Comparison of ENCODE assay signal across 17 mouse cellular contexts in genomic region chr17:15077536-15077935, GRCm38 (mm10). TPM values are rescaled to one million over a fixed set of nuclear protein-coding genes. Genes with fewer than 3 reads are reported as not detected.
DNase-seq lines count a peak whose midpoint lies in the region; ATAC-seq and TF ChIP-seq lines count a peak whose summit lies in the region.
"Had no signal": no experiment of that assay in that cellular context is flagged by ENCODE, and none has a peak within 500 bp of the region (broad histone marks: within the 10 kb centered on the region; RNA-seq: fewer than 3 reads in every experiment).

No protein-coding gene starts in this region.

- WGBS in liver, adult 2 months: 14% methylated on average over 2 of the region's 2 CpGs
- WGBS in stomach, embryonic 14.5 days: 39% methylated on average over 2 of the region's 2 CpGs

- H3K36me3 ChIP-seq in liver, adult 2 months (ENCODE audit: control insufficient read depth, insufficient read depth, low read length): no peaks in the 10 kb centered on the region
- H3K36me3 ChIP-seq in stomach, embryonic 14.5 days (ENCODE audit: control insufficient read depth, insufficient read depth, low read length): no peaks in the 10 kb centered on the region
- H3K36me3 ChIP-seq: midbrain, embryonic 12.5 days; neural tube, embryonic 13.5 days had no signal

- 0 out of 2 replicates have a peak, but pooled peaks have one; percentile 30 for ATAC-seq in stomach, embryonic 14.5 days (ENCODE audit: insufficient number of reproducible peaks, insufficient read depth, low FRiP score, low read depth)
- ATAC-seq: lung, postnatal 0 days had no signal

- peak; percentile 45 to 69 for DNase-seq in cerebellum, postnatal 14 days
- DNase-seq in cerebellum, adult 8-10 months: no peak
- DNase-seq in left cerebral cortex, postnatal 4 days: peak; percentile 64
- DNase-seq in left cerebral cortex, postnatal 10 days (ENCODE audit: extremely low spot score in 1 of 2, low spot score in 2 of 2): no peak
- peak; percentile 74 for DNase-seq in liver, adult 2 months (ENCODE audit: extremely low read depth, low read depth, low spot score)
- DNase-seq in gastrocnemius, adult 2 months: no peak
- DNase-seq in testis, postnatal 14 days (ENCODE audit: low spot score): no peak
- DNase-seq: B cell, adult 2 months; cerebellum, adult 11-12 months; heart, postnatal 14 days; thymus, adult 18-20 months had no signal

- no peaks in the 10 kb centered on the region for H3K27me3 ChIP-seq in liver, adult 2 months (ENCODE audit: control insufficient read depth, insufficient read depth, low read length)
- no peaks in the 10 kb centered on the region for H3K27me3 ChIP-seq in stomach, embryonic 14.5 days (ENCODE audit: control insufficient read depth, insufficient read depth, low read length)

- H3K4me3 ChIP-seq in liver, adult 2 months (ENCODE audit: insufficient read depth, low read depth, low read length): no peak overlapping the region
- no peak overlapping the region for H3K4me3 ChIP-seq in stomach, embryonic 14.5 days (ENCODE audit: low read depth, low read length)
- H3K4me3 ChIP-seq in gastrocnemius, adult 2 months: no peak overlapping the region
- H3K4me3 ChIP-seq: midbrain, embryonic 12.5 days; neural tube, embryonic 13.5 days had no signal

- H3K9me3 ChIP-seq in stomach, embryonic 14.5 days (ENCODE audit: control insufficient read depth, low read depth, low read length): no peaks in the 10 kb centered on the region
- H3K9me3 ChIP-seq: midbrain, embryonic 12.5 days; neural tube, embryonic 13.5 days had no signal

- H3K27ac ChIP-seq in liver, adult 2 months (replicated peaks; ENCODE audit: insufficient read depth, low read depth, low read length): no peak overlapping the region
- H3K27ac ChIP-seq in stomach, embryonic 14.5 days (ENCODE audit: low read length): no peak overlapping the region
- H3K27ac ChIP-seq in gastrocnemius, adult 2 months: no peak overlapping the region
- H3K27ac ChIP-seq: kidney, postnatal 0 days; midbrain, embryonic 12.5 days; neural tube, embryonic 13.5 days had no signal

- H3K4me1 ChIP-seq in liver, adult 2 months (ENCODE audit: control insufficient read depth, insufficient read depth, low read length): peaks cover 3% of the 10 kb centered on the region
- H3K4me1 ChIP-seq in stomach, embryonic 14.5 days (ENCODE audit: control insufficient read depth, insufficient read depth, low read length): no peaks in the 10 kb centered on the region
- H3K4me1 ChIP-seq: neural tube, embryonic 13.5 days had no signal

- intact Hi-C loops in left cerebral cortex, postnatal 4 days (cut with DNase I): no loop called here
- intact Hi-C loops in left cerebral cortex, postnatal 10 days (cut with DNase I): no loop called here
- intact Hi-C loops in gastrocnemius, adult 2 months (cut with DNase I): no loop called here

- H3K4me2 ChIP-seq in stomach, embryonic 14.5 days (replicated peaks; ENCODE audit: low read depth, low read length): no peak overlapping the region
- H3K4me2 ChIP-seq: midbrain, embryonic 12.5 days; neural tube, embryonic 13.5 days had no signal

- H3K79me2 ChIP-seq in liver, adult 2 months (ENCODE audit: control insufficient read depth, insufficient read depth, low read length): no peaks in the 10 kb centered on the region

- TF ChIP-seq CTCF in liver, adult 2 months (IDR thresholded peaks at IDR 0.05; ENCODE audit: low read depth, low read length): no peak
- TF ChIP-seq CTCF in gastrocnemius, adult 2 months (IDR thresholded peaks at IDR 0.05): no peak

- no peak for TF ChIP-seq POLR2A in liver, adult 2 months (IDR thresholded peaks at IDR 0.05; ENCODE audit: extremely low read depth, insufficient read depth, low read length)

- no peak overlapping the region for H3K9ac ChIP-seq in liver, adult 2 months (ENCODE audit: low read depth, low read length)
- no peak overlapping the region for H3K9ac ChIP-seq in stomach, embryonic 14.5 days (replicated peaks; ENCODE audit: low read depth, low read length)
- H3K9ac ChIP-seq: midbrain, embryonic 12.5 days; neural tube, embryonic 13.5 days had no signal

RNA-seq across cellular contexts. Expression of gene Gm3448, which starts 36.2 kb away (rescaled TPM):
- total RNA-seq in left cerebral cortex, postnatal 4 days (2021): 1 to 10 TPM; 6.6 to 7.7 TPM
- total RNA-seq in left cerebral cortex, postnatal 10 days (2021): 1 to 10 TPM; 5.5 to 6.3 TPM
- total RNA-seq in liver, adult 2 months (2014; rRNA removed): 3.8 and 3.9 TPM in 2 replicates
- 0.30 and 0.61 TPM in 2 replicates for polyA plus RNA-seq in liver, adult 2 months (2012; rRNA removed)
- 4.7 and 5.0 TPM in 2 replicates for polyA plus RNA-seq in stomach, embryonic 14.5 days (2014; fragmentation: Nextera tagmentation; extraction: Ambion mirVana)
- 1 to 10 TPM in 1 of 2 experiments, under 1 TPM in 1; 0.67 to 1.2 TPM for total RNA-seq in gastrocnemius, adult 2 months (2021)

RNA-seq across cellular contexts. Expression of gene Tcte3, which starts 36.2 kb away (rescaled TPM):
- 1 to 10 TPM in 1 of 2 experiments, under 1 TPM in 1; 0.79 to 3.2 TPM for total RNA-seq in left cerebral cortex, postnatal 4 days (2021)
- not detected for total RNA-seq in left cerebral cortex, postnatal 10 days (2021)
- total RNA-seq in liver, adult 2 months (2014; rRNA removed): not detected in 2 replicates
- not detected in 2 replicates for polyA plus RNA-seq in liver, adult 2 months (2012; rRNA removed)
- not detected in 2 replicates for polyA plus RNA-seq in stomach, embryonic 14.5 days (2014; fragmentation: Nextera tagmentation; extraction: Ambion mirVana)
- total RNA-seq in gastrocnemius, adult 2 months (2021): not detected
- total RNA-seq: gastrocnemius, adult 18-20 months had no signal
- polyA plus RNA-seq: kidney, postnatal 0 days; midbrain, embryonic 12.5 days had no signal

RNA-seq across cellular contexts. Expression of gene Ermard, which starts 36.5 kb away (rescaled TPM):
- total RNA-seq in left cerebral cortex, postnatal 4 days (2021): 10 to 100 TPM; 56.5 to 58.0 TPM
- total RNA-seq in left cerebral cortex, postnatal 10 days (2021): 10 to 100 TPM; 39.1 to 45.8 TPM
- 53.6 and 59.1 TPM in 2 replicates for total RNA-seq in liver, adult 2 months (2014; rRNA removed)
- 15.4 and 24.9 TPM in 2 replicates for polyA plus RNA-seq in liver, adult 2 months (2012; rRNA removed)
- 80.8 and 97.4 TPM in 2 replicates for polyA plus RNA-seq in stomach, embryonic 14.5 days (2014; fragmentation: Nextera tagmentation; extraction: Ambion mirVana)
- 10 to 100 TPM; 22.9 to 29.4 TPM for total RNA-seq in gastrocnemius, adult 2 months (2021)

Comparison
In these comparisons a context has a peak if more than half of its experiments do, and no peak if none do; other contexts are left out.
1. DNase-seq: peak in cerebellum, postnatal 14 days (2 of 2), left cerebral cortex, postnatal 4 days (single experiment) and liver, adult 2 months (single experiment); none in cerebellum, adult 8-10 months (single experiment), left cerebral cortex, postnatal 10 days (0 of 2), gastrocnemius, adult 2 months (single experiment) and testis, postnatal 14 days (single experiment).